Mouse (Mus musculus): ENCODE measurements around the gene Gpbar1. TPM values are rescaled to one million over a fixed set of nuclear protein-coding genes. Genes with fewer than 3 reads are reported as not detected.

Gene Gpbar1
- total RNA-seq, 2 experiments from 2014 or later: not detected

- intact Hi-C loops (cut with DNase I): loop anchor here (10.0 kb wide), 1 partner anchor 388 kb away; no protein-coding TSS in a partner anchor
These were observed 14.1 kb downstream of the Gpbar1 start for GRCm38 (mm10) chr1:74292331-74293020.

GRCm38 (mm10) chr1:74293306-74293960 is 15.1 kb downstream of the Gpbar1 start:
- intact Hi-C loops (cut with DNase I): loop anchor here (10.0 kb wide), 1 partner anchor 389 kb away; no protein-coding TSS in a partner anchor
- DNase-seq (ENCODE audit: low spot score in 2 of 2): no peak

More at GRCm38 (mm10) chr1:74292331-74293020, 14.1 kb downstream of the Gpbar1 start:
- DNase-seq (ENCODE audit: low spot score in 2 of 2): no peak

- intact Hi-C loops (cut with DNase I): loop anchor here (10.0 kb wide), 1 partner anchor 389 kb away; no protein-coding TSS in a partner anchor
- no peak for DNase-seq (ENCODE audit: low spot score in 2 of 2)
These were observed 15.8 kb downstream of the Gpbar1 start for GRCm38 (mm10) chr1:74294090-74294643.

- intact Hi-C loops (cut with DNase I): loop anchor here (10.0 kb wide), 1 partner anchor 390 kb away; no protein-coding TSS in a partner anchor
- no peak for DNase-seq (ENCODE audit: low spot score in 2 of 2)
These were observed 16.5 kb downstream of the Gpbar1 start for GRCm38 (mm10) chr1:74294733-74295455.

GRCm38 (mm10) chr1:74295456-74296171 is 17.3 kb downstream of the Gpbar1 start:
- peak; percentile 78 to 92 for DNase-seq (ENCODE audit: low spot score in 2 of 2)
- intact Hi-C loops (cut with DNase I): loop anchor here (10.0 kb wide), 1 partner anchor 391 kb away; no protein-coding TSS in a partner anchor

- DNase-seq (ENCODE audit: low spot score in 2 of 2): no peak
- intact Hi-C loops (cut with DNase I): loop anchor here (10.0 kb wide), 1 partner anchor 392 kb away; no protein-coding TSS in a partner anchor
These were observed 18.1 kb downstream of the Gpbar1 start for GRCm38 (mm10) chr1:74296477-74296876.

GRCm38 (mm10) chr1:74297269-74297668 is 18.9 kb downstream of the Gpbar1 start:
- intact Hi-C loops (cut with DNase I): loop anchor here (10.0 kb wide), 1 partner anchor 392 kb away; no protein-coding TSS in a partner anchor
- DNase-seq (ENCODE audit: low spot score in 2 of 2): no peak

- intact Hi-C loops (cut with DNase I): loop anchor here (10.0 kb wide), 1 partner anchor 393 kb away; no protein-coding TSS in a partner anchor
- DNase-seq (ENCODE audit: low spot score in 2 of 2): no peak
These were observed 19.9 kb downstream of the Gpbar1 start for GRCm38 (mm10) chr1:74298157-74298750.

GRCm38 (mm10) chr1:74298996-74299395 is 20.6 kb downstream of the Gpbar1 start:
- DNase-seq (ENCODE audit: low spot score in 2 of 2): no peak
- intact Hi-C loops (cut with DNase I): loop anchor here (10.0 kb wide), 1 partner anchor 394 kb away; no protein-coding TSS in a partner anchor

GRCm38 (mm10) chr1:74300347-74301110 is 22.2 kb downstream of the Gpbar1 start:
- DNase-seq (ENCODE audit: low spot score in 2 of 2): no peak
- intact Hi-C loops (cut with DNase I): no loop called here

- no peak for DNase-seq (ENCODE audit: low spot score in 2 of 2)
- intact Hi-C loops (cut with DNase I): no loop called here
These were observed 23.9 kb downstream of the Gpbar1 start for GRCm38 (mm10) chr1:74302229-74302628.

GRCm38 (mm10) chr1:74302835-74303234 is 24.5 kb downstream of the Gpbar1 start:
- no peak for DNase-seq (ENCODE audit: low spot score in 2 of 2)
- intact Hi-C loops (cut with DNase I): no loop called here

GRCm38 (mm10) chr1:74303509-74304338 is 25.4 kb downstream of the Gpbar1 start:
- intact Hi-C loops (cut with DNase I): no loop called here
- peak; percentile 47 to 50 for DNase-seq (ENCODE audit: low spot score in 2 of 2)

GRCm38 (mm10) chr1:74304339-74304790 is 26.0 kb downstream of the Gpbar1 start:
- DNase-seq (ENCODE audit: low spot score in 2 of 2): no peak
- intact Hi-C loops (cut with DNase I): no loop called here

GRCm38 (mm10) chr1:74304946-74305345 is 26.6 kb downstream of the Gpbar1 start:
- DNase-seq (ENCODE audit: low spot score in 2 of 2): no peak
- intact Hi-C loops (cut with DNase I): no loop called here

GRCm38 (mm10) chr1:74305522-74305921 is 27.2 kb downstream of the Gpbar1 start, which contains the start of gene Tmbim1:
TSS of gene Tmbim1 (minus strand) at chr1:74305622.
- DNase-seq (ENCODE audit: low spot score in 2 of 2): no peak
- intact Hi-C loops (cut with DNase I): no loop called here

GRCm38 (mm10) chr1:74307146-74307545 is 28.8 kb downstream of the Gpbar1 start:
- intact Hi-C loops (cut with DNase I): no loop called here
- no peak for DNase-seq (ENCODE audit: low spot score in 2 of 2)
